Mouse (Mus musculus): ENCODE results near the gene Olfr325.

- TF ChIP-seq CTCF (IDR thresholded peaks at IDR 0.05; ENCODE audit: extremely low read depth, insufficient read length, insufficient replicate concordance, low read depth, low read length) (no peak), POLR2A (IDR thresholded peaks at IDR 0.05; ENCODE audit: low read depth, low read length) (no peak)
These were observed 40.8 kb downstream of the Olfr325 start for GRCm38 (mm10) chr11:58618369-58618768.
